Mouse (Mus musculus) E14TG2a.4 (cell line): ENCODE data around the gene Itgae.

Experiments used
- H3K27me3 ChIP-seq: 2 replicates; pipeline ENCODE4 v1.6.1; 2014; ENCODE audit warnings: low read length, control low read depth; ENCODE audit not compliant: insufficient read depth
- H3K36me3 ChIP-seq: 2 replicates; pipeline ENCODE4 v1.6.1; 2014; ENCODE audit warnings: low read length, control low read depth; ENCODE audit not compliant: insufficient read depth
- H3K4me1 ChIP-seq: replicated peaks from 2 replicates; pipeline ENCODE4 v1.6.1; 2014; ENCODE audit warnings: low read depth, low read length, control low read depth
- H3K4me3 ChIP-seq: replicated peaks from 2 replicates; pipeline ENCODE4 v1.5.1; 2014; ENCODE audit warnings: mild to moderate bottlenecking, low read length
- H3K9me3 ChIP-seq: 2 replicates; pipeline ENCODE4 v1.6.1; 2014; ENCODE audit warnings: low read length, control low read depth
- CTCF ChIP-seq: conservative IDR thresholded peaks from 2 replicates; pipeline ENCODE4 v1.5.1; 2014; ENCODE audit warnings: low read length
- NANOG ChIP-seq: IDR thresholded peaks from 2 replicates; pipeline ENCODE4 v1.6.1; 2014; ENCODE audit warnings: borderline replicate concordance, low read length, mixed read lengths
- POU5F1 ChIP-seq: IDR thresholded peaks from 2 replicates; pipeline ENCODE4 v1.6.1; 2014; ENCODE audit warnings: low read length, borderline replicate concordance

Itgae gene

DNA sequence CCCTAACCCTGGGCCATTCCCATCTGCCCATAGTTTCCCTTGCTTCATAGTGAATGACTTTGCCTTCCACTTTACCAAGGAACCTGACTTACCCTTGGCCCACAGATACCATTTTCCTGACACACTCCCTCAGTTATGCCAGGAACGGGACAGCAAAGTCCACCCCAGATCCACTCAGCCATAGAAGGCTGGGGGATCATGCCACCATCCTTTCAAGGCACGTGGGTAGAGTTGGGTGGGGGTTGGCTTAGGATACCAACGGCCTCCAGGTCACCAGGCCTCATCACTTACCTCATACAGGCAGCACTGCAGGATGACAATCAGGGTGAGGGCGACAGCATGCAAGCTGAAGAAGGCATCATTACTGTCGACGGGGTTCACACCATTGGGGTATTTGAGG lies 96.8 kb downstream of the Itgae start:
- peaks cover 85% of the 10 kb centered on the region for H3K36me3 ChIP-seq
- H3K4me1 ChIP-seq, result no peaks in the 10 kb centered on the region
- no peaks in the 10 kb centered on the region for H3K27me3 ChIP-seq
- H3K4me3 ChIP-seq, result no peak overlapping the region
- H3K9me3 ChIP-seq, result no peaks in the 10 kb centered on the region
- TF ChIP-seq POU5F1, result no peak
- TF ChIP-seq CTCF, result no peak
- no peak for TF ChIP-seq NANOG

DNA sequence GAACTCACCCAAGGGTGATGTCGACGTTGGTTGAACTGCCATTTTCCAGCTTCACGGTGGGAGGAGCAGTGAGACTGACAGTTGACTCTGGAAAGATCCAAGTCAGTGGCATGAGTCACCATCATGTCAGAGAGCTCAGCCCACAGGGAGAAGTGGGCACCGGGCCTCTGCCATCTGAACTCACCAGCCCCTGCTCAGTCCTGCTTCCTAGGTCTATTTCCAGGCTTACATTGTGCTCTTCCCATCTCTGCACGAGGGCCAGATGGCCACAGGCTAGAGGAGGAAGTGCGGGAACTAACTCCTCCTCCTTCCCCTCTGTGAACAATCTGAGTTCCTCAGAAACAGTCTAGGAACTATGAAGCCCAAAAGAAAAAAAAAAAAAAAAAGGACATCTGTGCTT lies 102.7 kb downstream of the Itgae start:
- Histone ChIP-seq H3K27me3 (no peaks in the 10 kb centered on the region), H3K4me3 (no peak overlapping the region), H3K4me1 (peaks cover 3% of the 10 kb centered on the region), H3K36me3 (peaks cover 61% of the 10 kb centered on the region), H3K9me3 (no peaks in the 10 kb centered on the region)
- no peak for TF ChIP-seq CTCF

DNA sequence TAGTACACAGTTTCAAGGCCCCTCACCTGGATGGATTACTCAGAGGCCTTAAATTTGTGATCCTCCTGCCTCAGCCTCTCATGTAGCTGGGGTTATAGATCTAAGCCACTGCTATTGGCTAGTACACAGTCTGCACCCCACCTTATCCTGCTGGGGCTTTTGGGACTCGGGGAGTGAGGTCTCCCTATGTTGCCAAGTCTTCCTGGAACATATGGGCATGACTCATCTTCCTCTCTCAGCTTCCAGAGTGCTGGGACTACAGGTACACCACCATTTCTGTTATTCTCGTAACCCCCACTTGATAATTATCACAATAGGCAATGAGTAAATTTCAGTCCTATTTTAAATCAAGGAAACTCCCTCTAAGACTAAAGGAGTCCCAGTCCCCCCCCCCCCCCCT lies 104.1 kb downstream of the Itgae start:
- peaks cover 10% of the 10 kb centered on the region for H3K4me1 ChIP-seq
- TF ChIP-seq CTCF, result no peak
- TF ChIP-seq POU5F1, result no peak
- no peaks in the 10 kb centered on the region for H3K27me3 ChIP-seq
- no peaks in the 10 kb centered on the region for H3K9me3 ChIP-seq
- H3K4me3 ChIP-seq, result no peak overlapping the region
- H3K36me3 ChIP-seq, result peaks cover 47% of the 10 kb centered on the region
